Mouse (Mus musculus): ENCODE results near the gene Tm9sf4.

Gene Tm9sf4

GRCm38 (mm10) chr2:153217826-153218340 is 56.8 kb downstream of the Tm9sf4 start:
- DNase-seq = no peak

- DNase-seq = no peak
Measured at GRCm38 (mm10) chr2:153218516-153218915, 57.4 kb downstream of the Tm9sf4 start.

GRCm38 (mm10) chr2:153221620-153222019 is 60.5 kb downstream of the Tm9sf4 start:
- no peak for DNase-seq

GRCm38 (mm10) chr2:153222130-153222529 is 61.0 kb downstream of the Tm9sf4 start:
- no peak for DNase-seq

GRCm38 (mm10) chr2:153222566-153222965 is 61.5 kb downstream of the Tm9sf4 start:
- DNase-seq = no peak

GRCm38 (mm10) chr2:153224946-153225594 is 64.0 kb downstream of the Tm9sf4 start, which contains the start of gene Tspyl3:
TSS of gene Tspyl3 (minus strand) at chr2:153225441.
- peak; percentile 54 for DNase-seq

GRCm38 (mm10) chr2:153225595-153225953 is 64.5 kb downstream of the Tm9sf4 start:
- DNase-seq = no peak

- DNase-seq = no peak
Measured at GRCm38 (mm10) chr2:153227959-153228358, 66.9 kb downstream of the Tm9sf4 start.

- no peak for DNase-seq
Measured at GRCm38 (mm10) chr2:153228523-153228922, 67.4 kb downstream of the Tm9sf4 start.

GRCm38 (mm10) chr2:153237193-153237592 is 76.1 kb downstream of the Tm9sf4 start:
- DNase-seq = no peak

- no peak for DNase-seq
Measured at GRCm38 (mm10) chr2:153237891-153238290, 76.8 kb downstream of the Tm9sf4 start.

GRCm38 (mm10) chr2:153238406-153238805 is 77.3 kb downstream of the Tm9sf4 start:
- DNase-seq = no peak

GRCm38 (mm10) chr2:153239021-153239859 is 78.1 kb downstream of the Tm9sf4 start:
- no peak for DNase-seq

GRCm38 (mm10) chr2:153239860-153240480 is 78.9 kb downstream of the Tm9sf4 start:
- no peak for DNase-seq

- DNase-seq = no peak
Measured at GRCm38 (mm10) chr2:153240701-153241235, 79.7 kb downstream of the Tm9sf4 start.

- peak; percentile 87 for DNase-seq
Measured at GRCm38 (mm10) chr2:153241250-153242014, 80.3 kb downstream of the Tm9sf4 start, which contains the start of the genes Plagl2 and Pofut1. TSS of gene Plagl2 (minus strand) at chr2:153241426. TSS of gene Pofut1 (plus strand) at chr2:153241533.

- DNase-seq = no peak
Measured at GRCm38 (mm10) chr2:153242156-153242555, 81.1 kb downstream of the Tm9sf4 start.

GRCm38 (mm10) chr2:153249751-153250150 is 88.6 kb downstream of the Tm9sf4 start:
- DNase-seq = no peak

GRCm38 (mm10) chr2:153256604-153257003 is 95.5 kb downstream of the Tm9sf4 start:
- no peak for DNase-seq

GRCm38 (mm10) chr2:153259030-153259863 is 98.1 kb downstream of the Tm9sf4 start:
- no peak for DNase-seq

All from layer of hippocampus, adult 9-11 months (tissue).